Mouse (Mus musculus) heart, adult 2 months (tissue): ENCODE measurements at regions not wholly inside any gene's neighbourhood (a gene's known extent, or its start where the extent isn't known, plus 50 kb on each side); places are given as distances from the start of the nearest gene placed in this dataset.
A peak's percentile ranks its signal among the peaks of the same experiment; 100 is the strongest.

Experiments used
- DNase-seq, 2 experiments: peaks; one replicate each; pipeline ENCODE4 v3.0.0; 2021
- H3K27ac ChIP-seq: fragments of 200-600 bp; 2 replicates; pipeline ENCODE4 v1.8.1; 2022
- H3K27me3 ChIP-seq: fragments of 200-500 bp; 2 replicates; pipeline ENCODE4 v1.6.1; 2012; ENCODE audit warnings: mild to moderate bottlenecking, low read length, inconsistent platforms, mixed read lengths; ENCODE audit not compliant: control insufficient read depth, insufficient read depth
- H3K36me3 ChIP-seq: fragments of 200-500 bp; 2 replicates; pipeline ENCODE4 v1.6.1; 2012; ENCODE audit warnings: low read length, inconsistent platforms; ENCODE audit not compliant: control insufficient read depth, insufficient read depth
- H3K4me1 ChIP-seq: fragments of 200-500 bp; 2 replicates; pipeline ENCODE4 v1.6.1; 2011; ENCODE audit warnings: low read length; ENCODE audit not compliant: control insufficient read depth, insufficient read depth
- H3K4me3 ChIP-seq: fragments of 200-600 bp; 2 replicates; pipeline ENCODE4 v1.8.1; 2022
- H3K79me2 ChIP-seq: fragments of 200-500 bp; replicated peaks from 2 replicates; pipeline ENCODE4 v1.6.1; 2012; ENCODE audit warnings: mild to moderate bottlenecking, inconsistent platforms, low read length, moderate library complexity, mixed read lengths; ENCODE audit not compliant: control insufficient read depth, insufficient read depth
- H3K9ac ChIP-seq: fragments of 200-500 bp; 2 replicates; pipeline ENCODE4 v1.6.1; 2012; ENCODE audit warnings: low read depth, mild to moderate bottlenecking, control low read depth, inconsistent platforms, low read length, mixed read lengths
- CTCF ChIP-seq: fragments of 200-600 bp; IDR thresholded peaks from 2 replicates; pipeline ENCODE4 v1.8.1; 2022; ENCODE audit warnings: antibody characterized with exemption, mild to moderate bottlenecking, moderate library complexity
- EP300 ChIP-seq: fragments of 200-500 bp; IDR thresholded peaks from 2 replicates; pipeline ENCODE4 v1.6.1; 2011; ENCODE audit warnings: low read depth, low read length, control low read depth; ENCODE audit not compliant: insufficient read depth
- POLR2A ChIP-seq: fragments of 200-500 bp; IDR thresholded peaks from 2 replicates; pipeline ENCODE4 v1.6.1; 2011; ENCODE audit warnings: mild to moderate bottlenecking, low read depth, low read length, control low read depth; ENCODE audit not compliant: insufficient read depth
- WGBS: fragments of 180-500 bp; shearing (Covaris S2); methylation state at CpG from one replicate; pipeline ENCODE4 v1.1.7; 2018; 5-methylcytosine and 5-hydroxymethylcytosine counted together
- intact Hi-C: fragments of 180-260 bp; cut with DNase I; formaldehyde crosslinking; loops from one replicate; pipeline ENCODE4 v1.15.1; 2025

- H3K4me3 ChIP-seq, result no peak overlapping the region
- no peaks in the 10 kb centered on the region for H3K79me2 ChIP-seq
- intact Hi-C loops, result loop anchor here (5.0 kb wide), 1 partner anchor 317 kb away; no protein-coding TSS in a partner anchor
- H3K27me3 ChIP-seq, result no peaks in the 10 kb centered on the region
- 81% methylated on average over 2 of the region's 2 CpGs for WGBS
- H3K36me3 ChIP-seq, result no peaks in the 10 kb centered on the region
- TF ChIP-seq CTCF (no peak), POLR2A (no peak), EP300 (no peak)
- peak overlapping the region; percentile 47 for H3K27ac ChIP-seq
- H3K4me1 ChIP-seq, result peaks cover 6% of the 10 kb centered on the region
- no peak for DNase-seq
- H3K9ac ChIP-seq, result no peak overlapping the region
These were observed 355.5 kb downstream of the Ankrd50 start for GRCm38 (mm10) chr3:38129167-38129500.

GRCm38 (mm10) chr3:38128486-38129166 is 356.0 kb downstream of the Ankrd50 start:
- Histone ChIP-seq H3K4me1 (peaks cover 6% of the 10 kb centered on the region), H3K36me3 (no peaks in the 10 kb centered on the region), H3K9ac (no peak overlapping the region), H3K27ac (peak overlapping the region; percentile 47), H3K79me2 (no peaks in the 10 kb centered on the region), H3K4me3 (no peak overlapping the region), H3K27me3 (no peaks in the 10 kb centered on the region)
- intact Hi-C loops, result loop anchor here (5.0 kb wide), 1 partner anchor 316 kb away; no protein-coding TSS in a partner anchor
- DNase-seq, result peak; percentile 51 to 65
- WGBS, result 44% methylated on average over 5 of the region's 5 CpGs
- TF ChIP-seq POLR2A (no peak), EP300 (no peak), CTCF (no peak)

GRCm38 (mm10) chr3:38116071-38116787 is 368.4 kb downstream of the Ankrd50 start:
- no peak overlapping the region for H3K4me3 ChIP-seq
- intact Hi-C loops, result loop anchor here (5.0 to 10.0 kb wide), 4 partner anchors 89 to 644 kb away; no protein-coding TSS in a partner anchor
- no peak for DNase-seq
- peaks cover 2% of the 10 kb centered on the region for H3K4me1 ChIP-seq
- no peaks in the 10 kb centered on the region for H3K36me3 ChIP-seq
- no peak overlapping the region for H3K9ac ChIP-seq
- 24% methylated on average over 7 of the region's 7 CpGs for WGBS
- no peaks in the 10 kb centered on the region for H3K27me3 ChIP-seq
- TF ChIP-seq CTCF, result peak; percentile 73
- TF ChIP-seq POLR2A, result no peak
- H3K27ac ChIP-seq, result peak overlapping the region; percentile 34
- H3K79me2 ChIP-seq, result no peaks in the 10 kb centered on the region

GRCm38 (mm10) chr3:38112568-38112967 is 372.1 kb downstream of the Ankrd50 start:
- 85% methylated on average over 3 of the region's 3 CpGs for WGBS
- intact Hi-C loops, result loop anchor here (5.0 to 10.0 kb wide), 3 partner anchors 92 to 345 kb away; no protein-coding TSS in a partner anchor
- H3K79me2 ChIP-seq, result no peaks in the 10 kb centered on the region

GRCm38 (mm10) chr3:38105022-38105857 is 379.4 kb downstream of the Ankrd50 start:
- Histone ChIP-seq H3K27ac (no peak overlapping the region), H3K4me3 (no peak overlapping the region), H3K27me3 (no peaks in the 10 kb centered on the region), H3K79me2 (no peaks in the 10 kb centered on the region), H3K36me3 (no peaks in the 10 kb centered on the region), H3K9ac (no peak overlapping the region), H3K4me1 (no peaks in the 10 kb centered on the region)
- TF ChIP-seq POLR2A (no peak), CTCF (no peak), EP300 (no peak)
- intact Hi-C loops, result no loop called here
- WGBS, result 68% methylated on average over 4 of the region's 4 CpGs
- no peak for DNase-seq

More at GRCm38 (mm10) chr3:38112568-38112967, 372.1 kb downstream of the Ankrd50 start:
- H3K4me1 ChIP-seq, result peaks cover 2% of the 10 kb centered on the region
- H3K27me3 ChIP-seq, result no peaks in the 10 kb centered on the region
- H3K36me3 ChIP-seq, result no peaks in the 10 kb centered on the region
- no peak overlapping the region for H3K4me3 ChIP-seq
- no peak overlapping the region for H3K27ac ChIP-seq
- TF ChIP-seq EP300, result no peak
- TF ChIP-seq POLR2A, result no peak
- TF ChIP-seq CTCF, result no peak
- H3K9ac ChIP-seq, result no peak overlapping the region
- DNase-seq, result no peak
